Mouse (Mus musculus) adrenal gland, postnatal 10 days (tissue): ENCODE data around the gene Ptprs. TPM values are rescaled to one million over a fixed set of nuclear protein-coding genes. Genes with fewer than 3 reads are reported as not detected.
"Not testable (repeated sequence)": the region's sequence is repeated elsewhere in the genome, so short reads cannot be mapped to it uniquely, and the experiment has no call there.

ENCODE experiments used
- DNase-seq: peaks from one replicate; pipeline ENCODE4 v3.0.0; 2021; ENCODE audit warnings: mixed read lengths
- long read RNA-seq, 2 experiments: library from polyadenylated mRNA; stranded (forward); transcript quantifications; one replicate each; pipeline ENCODE4 v2.0.0; 2021
- total RNA-seq, 2 experiments: library from RNA; stranded (reverse); gene quantifications; 2 replicates each; pipeline ENCODE4 v1.2.3; 2021

Ptprs gene
- total RNA-seq: 100 to 1,000 TPM in 1 of 2 experiments, 10 to 100 TPM in 1; 77.1 to 106 TPM
- long read RNA-seq, experiment 1, partial matches to known transcripts: 6 of 10 reads
- long read RNA-seq, experiment 1, other reads (novel, unspliced or antisense): 4 of 10 reads
- long read RNA-seq, experiment 2, partial matches to known transcripts: 2 of 6 reads
- long read RNA-seq, experiment 2, other reads (novel, unspliced or antisense): 3 of 6 reads

- peak; percentile 94 for DNase-seq
Measured at GRCm38 (mm10) chr17:56476402-56476752, at the start of gene Ptprs. Gene Ptprs, minus strand, starts transcription at chr17:56476483.

- no peak for DNase-seq
Measured at GRCm38 (mm10) chr17:56524943-56525342, 48.7 kb upstream of the Ptprs start.

GRCm38 (mm10) chr17:56522744-56523143, 46.5 kb upstream of the Ptprs start:
- DNase-seq: no peak

GRCm38 (mm10) chr17:56515690-56516410, 39.6 kb upstream of the Ptprs start:
- DNase-seq: peak; percentile 21

GRCm38 (mm10) chr17:56514916-56515315, 38.6 kb upstream of the Ptprs start:
- no peak for DNase-seq

- DNase-seq: no peak
Measured at GRCm38 (mm10) chr17:56514330-56514729, 38.0 kb upstream of the Ptprs start.

GRCm38 (mm10) chr17:56512310-56512709, 36.0 kb upstream of the Ptprs start, which contains the start of gene Znrf4:
Gene Znrf4, minus strand, starts transcription at chr17:56512431.
- no peak for DNase-seq

- DNase-seq: no peak
Measured at GRCm38 (mm10) chr17:56511707-56512090, 35.4 kb upstream of the Ptprs start.

- DNase-seq: no peak
Measured at GRCm38 (mm10) chr17:56510970-56511706, 34.9 kb upstream of the Ptprs start.

GRCm38 (mm10) chr17:56510473-56510969, 34.2 kb upstream of the Ptprs start:
- DNase-seq: peak; percentile 22

GRCm38 (mm10) chr17:56509707-56510472, 33.6 kb upstream of the Ptprs start:
- DNase-seq: no peak

GRCm38 (mm10) chr17:56509021-56509640, 32.8 kb upstream of the Ptprs start:
- no peak for DNase-seq

GRCm38 (mm10) chr17:56507161-56508068, 31.1 kb upstream of the Ptprs start:
- DNase-seq: peak; percentile 95

- no peak for DNase-seq
Measured at GRCm38 (mm10) chr17:56506417-56507065, 30.3 kb upstream of the Ptprs start.

- no peak for DNase-seq
Measured at GRCm38 (mm10) chr17:56505401-56505800, 29.1 kb upstream of the Ptprs start.

- peak; percentile 69 for DNase-seq
Measured at GRCm38 (mm10) chr17:56502526-56502925, 26.2 kb upstream of the Ptprs start.

- DNase-seq: not testable (repeated sequence)
Measured at GRCm38 (mm10) chr17:56501635-56502400, 25.5 kb upstream of the Ptprs start.

- DNase-seq: no peak
Measured at GRCm38 (mm10) chr17:56499229-56499628, 22.9 kb upstream of the Ptprs start.

- no peak for DNase-seq
Measured at GRCm38 (mm10) chr17:56494480-56494879, 18.2 kb upstream of the Ptprs start.
